Mouse (Mus musculus): ENCODE measurements around the gene Zfp212.

Zfp212 gene

DNA sequence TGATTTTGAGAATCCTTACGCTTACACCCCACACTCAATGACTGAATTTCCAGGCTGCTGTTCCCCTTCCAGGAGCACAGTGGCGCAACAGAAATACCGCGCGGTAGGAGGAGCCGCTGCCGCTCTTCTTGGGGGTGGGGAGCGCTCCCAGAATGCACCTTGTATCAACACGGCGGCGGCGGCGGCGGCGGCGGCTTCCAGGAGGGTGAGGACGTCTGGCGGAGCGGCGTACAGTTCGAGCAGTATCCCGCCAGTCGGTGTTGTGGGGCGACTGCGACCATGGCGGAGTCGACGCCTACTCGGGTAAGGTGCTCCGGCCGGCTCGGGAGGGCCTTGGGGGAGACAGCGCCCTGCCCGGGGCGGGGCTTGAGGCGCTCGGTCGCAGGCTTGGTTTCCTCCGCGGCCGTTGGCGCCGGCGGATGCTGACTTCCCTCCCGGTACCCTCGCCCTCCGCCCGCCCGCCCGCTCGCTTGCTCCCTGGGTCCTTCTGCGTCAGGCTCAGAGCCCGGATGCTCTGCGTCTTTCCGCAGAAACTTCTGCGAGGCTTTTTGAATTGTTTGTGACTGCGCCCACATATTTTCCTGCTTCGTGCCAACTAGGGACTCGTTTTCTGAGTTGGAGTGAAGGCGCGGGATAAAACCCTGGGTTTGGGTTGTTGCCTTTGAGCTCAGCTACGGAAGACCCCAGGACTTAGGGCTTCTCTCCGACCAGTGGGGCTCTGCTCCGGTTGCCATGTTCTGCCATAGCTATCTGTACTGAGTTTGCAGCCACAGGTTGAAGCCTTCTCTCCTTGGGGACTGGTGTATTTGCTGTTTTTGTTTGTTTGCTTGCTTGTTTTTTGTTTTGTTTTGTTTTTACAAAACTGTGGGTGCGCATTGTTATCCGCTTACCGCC, at the start of gene Zfp212:
Gene Zfp212 (plus strand): TSS at position 30 of the 894 bp plus-strand sequence.
- in situ Hi-C loops (cut with MboI), result no loop called here

DNA sequence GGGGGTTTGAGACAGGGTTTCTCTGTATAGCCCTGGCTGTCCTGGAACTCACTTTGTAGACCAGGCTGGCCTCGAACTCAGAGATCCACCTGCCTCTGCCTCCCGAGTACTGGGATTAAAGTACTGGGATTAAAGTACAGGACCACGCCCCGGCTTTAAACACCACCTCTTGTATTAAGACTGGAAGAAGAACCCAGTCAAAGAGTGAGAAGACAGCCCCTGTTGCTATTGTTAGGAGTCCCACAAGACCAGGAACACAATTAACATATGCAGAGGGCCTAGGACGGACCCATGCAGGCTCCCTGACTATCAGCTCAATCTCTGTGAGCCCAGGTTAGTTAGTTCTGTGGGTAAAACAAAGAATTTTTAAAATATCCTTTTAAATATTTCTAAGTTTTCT, 48.0 kb upstream of the Zfp212 start:
- in situ Hi-C loops (cut with MboI), result no loop called here

DNA sequence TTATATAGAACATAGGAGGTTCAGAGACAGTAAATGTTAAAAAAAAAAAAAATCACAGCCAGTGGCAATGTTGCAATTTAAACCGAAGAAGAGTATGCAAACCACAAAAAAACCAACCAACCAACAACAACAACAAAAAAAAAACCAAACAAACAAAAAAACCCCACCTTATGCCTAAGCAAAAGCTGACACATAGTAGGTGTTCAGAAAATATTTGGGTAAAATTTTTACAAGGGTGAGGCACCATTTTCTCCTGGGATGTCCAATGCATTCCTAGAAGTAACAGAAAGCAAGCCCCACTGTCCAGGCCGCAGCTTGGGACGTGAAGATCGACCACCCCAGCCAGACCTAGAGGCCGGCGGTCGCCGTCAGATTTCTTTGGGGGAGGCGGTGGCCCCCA, 43.2 kb upstream of the Zfp212 start, which contains the start of gene Zfp282:
Gene Zfp282 (plus strand): TSS at position 147 of the 400 bp plus-strand sequence.
- in situ Hi-C loops (cut with MboI), result no loop called here

DNA sequence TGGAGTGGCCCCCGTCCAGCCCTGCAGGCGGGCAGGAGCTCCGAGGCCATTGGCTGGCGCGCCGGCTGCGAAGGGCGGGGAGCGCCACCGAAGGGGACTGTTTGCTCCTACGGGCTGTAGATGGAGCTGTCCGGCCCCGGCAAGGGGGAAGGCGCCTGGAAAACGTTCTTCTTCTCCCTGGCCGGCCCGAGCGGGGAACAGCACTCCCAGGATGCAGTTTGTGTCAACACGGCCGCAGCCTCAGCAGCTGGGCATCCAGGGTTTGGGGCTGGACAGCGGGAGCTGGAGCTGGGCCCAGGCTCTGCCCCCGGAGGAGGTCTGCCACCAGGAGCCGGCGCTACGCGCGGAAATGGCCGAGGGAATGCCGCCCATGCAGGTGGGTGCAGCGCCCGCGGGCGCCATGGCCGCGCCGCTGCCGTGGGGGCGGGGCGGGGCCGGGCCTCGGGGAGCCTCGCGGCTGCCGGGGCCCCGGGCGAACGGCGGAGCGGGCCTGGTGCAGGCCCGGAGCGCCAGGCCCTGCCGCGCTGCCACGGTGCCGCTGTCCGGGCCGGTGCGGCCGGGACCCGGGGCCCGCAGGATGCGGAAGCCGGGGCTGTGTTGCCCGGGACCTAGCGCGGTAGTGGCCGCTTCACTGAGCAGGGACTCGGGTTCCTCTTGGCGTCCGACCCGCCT, 42.7 kb upstream of the Zfp212 start:
- in situ Hi-C loops (cut with MboI), result no loop called here

DNA sequence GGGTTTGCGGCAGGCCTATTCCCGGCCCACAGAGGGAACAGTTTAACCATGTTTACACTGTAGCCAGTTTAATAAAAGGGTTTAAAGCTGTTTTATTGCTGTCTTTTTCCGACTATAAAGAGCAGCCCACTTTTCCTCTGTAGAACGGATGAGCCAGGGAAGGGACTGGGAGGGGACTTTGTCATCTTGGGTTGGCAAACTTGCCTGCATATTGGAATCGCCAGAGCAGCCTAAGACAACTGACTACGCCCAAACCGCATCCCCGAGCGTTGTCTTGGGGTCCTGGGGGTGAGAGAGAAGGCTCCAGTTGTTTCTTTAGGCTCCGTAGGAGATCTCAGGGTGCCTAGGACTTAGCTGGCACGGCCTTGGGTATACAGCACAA, 42.2 kb upstream of the Zfp212 start:
- in situ Hi-C loops (cut with MboI), result no loop called here

DNA sequence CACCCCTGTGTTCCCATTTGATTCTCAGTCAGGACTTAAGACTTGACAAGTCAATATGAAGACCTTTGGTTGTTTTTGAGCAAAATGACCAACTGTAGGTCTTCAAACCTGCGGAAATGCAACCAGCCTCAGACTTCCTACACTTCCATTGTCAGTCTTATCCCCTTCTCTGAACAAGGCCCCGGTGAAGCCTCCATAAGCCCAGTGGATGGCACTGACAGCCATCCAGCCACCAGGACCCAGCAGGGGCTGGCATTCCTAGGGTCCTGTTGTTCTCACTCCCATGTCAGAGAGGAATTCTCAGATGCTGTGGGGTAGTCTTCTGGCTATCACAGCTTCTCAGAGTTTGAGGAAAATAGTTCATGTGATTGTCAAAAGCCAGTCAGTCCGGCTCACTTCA, 41.7 kb upstream of the Zfp212 start:
- in situ Hi-C loops (cut with MboI), result no loop called here

DNA sequence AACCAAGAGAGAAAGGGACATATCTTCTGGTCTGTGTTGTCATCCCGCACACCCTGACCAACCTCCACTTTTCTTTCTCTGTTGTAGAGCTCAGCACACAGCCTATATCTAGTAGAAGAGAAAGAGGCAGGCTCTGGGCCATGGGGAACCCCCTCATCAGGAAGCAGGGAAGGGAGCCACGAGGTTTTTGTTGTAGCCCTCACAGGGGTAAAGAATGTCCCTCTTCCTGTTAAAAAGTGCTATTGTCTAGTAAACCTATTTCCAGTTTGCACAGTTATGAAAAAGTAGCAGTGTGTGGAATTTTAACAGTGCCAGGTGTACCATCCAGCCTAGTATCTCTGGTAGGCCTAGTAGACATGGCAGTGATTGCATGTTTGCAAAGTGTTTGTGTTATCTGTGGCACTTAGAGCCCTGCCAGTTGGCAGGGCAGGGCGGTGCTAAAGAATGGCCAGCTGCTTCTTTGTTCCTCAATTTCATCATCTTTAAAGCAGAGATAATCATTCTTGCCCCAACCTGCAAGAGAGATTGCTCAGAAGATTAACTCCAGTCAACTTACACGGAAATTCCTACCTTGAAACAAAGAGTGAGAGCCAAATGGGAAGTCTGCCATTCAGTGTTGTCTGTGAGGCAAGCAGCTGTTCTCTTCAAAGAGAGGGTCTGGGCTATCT, 41.1 kb upstream of the Zfp212 start:
- in situ Hi-C loops (cut with MboI), result no loop called here

DNA sequence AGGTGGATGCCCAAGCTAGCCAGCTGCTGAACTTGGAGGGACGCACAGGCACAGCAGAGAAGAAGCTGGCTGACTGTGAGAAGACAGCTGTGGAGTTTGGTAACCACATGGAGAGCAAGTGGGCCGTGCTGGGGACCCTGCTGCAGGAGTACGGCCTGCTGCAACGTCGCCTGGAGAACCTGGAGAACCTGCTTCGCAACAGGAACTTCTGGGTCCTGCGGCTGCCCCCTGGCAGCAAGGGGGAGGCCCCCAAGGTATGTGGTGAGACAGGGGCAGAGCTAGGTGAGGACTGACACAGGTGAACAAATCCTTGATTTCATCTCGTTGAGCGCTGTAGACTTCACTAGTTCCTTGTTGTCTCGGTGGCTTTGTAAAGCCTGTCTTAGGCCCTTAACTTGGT, 40.1 kb upstream of the Zfp212 start:
- in situ Hi-C loops (cut with MboI), result no loop called here

DNA sequence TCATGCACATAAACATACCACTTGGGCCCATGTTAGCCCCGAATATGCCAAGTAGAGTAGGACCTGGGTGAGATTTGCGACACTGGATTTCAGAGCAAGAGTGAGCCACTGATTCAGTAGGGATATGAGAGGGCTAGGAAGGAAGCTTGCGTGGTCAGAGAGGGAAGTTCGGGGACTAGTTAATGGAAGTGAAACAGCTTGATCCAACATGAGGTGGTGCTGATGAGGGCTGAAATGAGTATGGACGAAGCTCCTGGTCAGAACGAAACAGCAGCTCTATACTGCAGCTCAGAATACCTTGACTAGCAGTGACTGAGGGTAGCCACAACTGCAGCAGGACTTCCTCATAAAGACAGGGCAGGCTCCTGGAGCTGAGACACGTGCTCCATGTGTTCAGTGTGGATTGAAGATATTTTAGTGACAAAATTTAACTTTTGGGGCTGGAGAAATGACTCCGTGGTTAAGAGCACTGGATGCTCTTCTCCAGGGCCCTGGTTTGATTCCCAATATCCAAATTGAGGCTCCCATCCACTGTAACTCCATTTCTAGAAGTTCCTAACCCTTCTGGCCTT, 31.4 kb upstream of the Zfp212 start:
- in situ Hi-C loops (cut with MboI), result no loop called here

DNA sequence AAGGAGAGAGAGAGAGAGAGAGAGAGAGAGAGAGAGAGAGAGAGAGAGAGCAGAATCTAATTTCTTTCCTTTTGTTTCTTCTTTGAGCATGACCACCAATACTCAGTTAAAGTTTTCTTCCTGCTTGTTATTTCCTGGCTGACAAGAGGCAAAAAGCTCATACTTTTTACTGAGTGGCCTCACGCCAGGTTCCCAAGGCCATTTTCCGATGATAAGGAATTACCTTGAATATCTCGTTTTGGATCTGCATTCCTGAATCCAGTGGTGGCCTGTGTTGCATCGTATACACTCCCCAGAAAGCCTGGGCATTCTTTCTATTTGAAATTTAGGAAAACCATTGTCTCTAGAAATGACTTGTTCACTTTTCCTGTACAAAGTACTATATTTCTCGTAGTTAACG, 20.9 kb upstream of the Zfp212 start:
- in situ Hi-C loops (cut with MboI), result no loop called here

DNA sequence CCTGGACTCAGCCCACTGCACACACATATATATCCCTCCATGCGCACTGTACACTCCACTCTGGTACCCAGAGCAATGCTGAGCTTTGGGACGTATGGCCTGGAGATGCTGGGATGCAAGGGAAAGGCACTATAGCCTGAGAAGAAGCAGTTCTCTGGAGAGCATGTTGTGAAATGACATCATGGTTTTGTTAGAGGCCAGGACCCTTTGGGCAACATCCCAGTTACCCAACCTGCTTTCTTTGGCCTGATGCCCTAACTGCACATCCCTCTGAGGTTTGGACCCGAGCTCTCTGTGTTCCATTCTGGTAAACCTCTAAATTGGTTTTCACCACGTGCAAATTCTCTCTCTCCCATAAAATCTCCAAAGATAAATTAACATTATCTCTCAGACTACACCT, 16.7 kb upstream of the Zfp212 start:
- in situ Hi-C loops (cut with MboI), result no loop called here

DNA sequence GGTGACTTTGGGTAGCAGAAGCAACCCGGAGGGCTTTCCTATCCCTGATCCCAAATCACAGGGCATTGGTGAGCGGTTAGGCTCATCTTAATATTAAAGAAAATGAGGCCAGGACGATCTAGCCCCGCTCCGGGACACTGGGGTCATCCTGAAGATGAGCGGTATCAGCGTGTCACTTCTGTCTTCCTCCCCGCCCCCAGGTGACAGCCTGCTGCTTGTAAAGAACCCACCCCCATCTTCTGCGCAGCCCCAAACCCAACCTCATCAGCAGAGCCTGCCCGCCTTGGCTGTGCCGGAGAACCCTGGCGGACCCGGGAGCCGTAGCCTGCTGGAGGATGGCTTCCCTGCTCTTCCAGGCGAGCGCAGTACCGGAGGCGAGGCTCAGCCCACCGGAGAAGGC, 15.9 kb upstream of the Zfp212 start:
- in situ Hi-C loops (cut with MboI), result no loop called here

DNA sequence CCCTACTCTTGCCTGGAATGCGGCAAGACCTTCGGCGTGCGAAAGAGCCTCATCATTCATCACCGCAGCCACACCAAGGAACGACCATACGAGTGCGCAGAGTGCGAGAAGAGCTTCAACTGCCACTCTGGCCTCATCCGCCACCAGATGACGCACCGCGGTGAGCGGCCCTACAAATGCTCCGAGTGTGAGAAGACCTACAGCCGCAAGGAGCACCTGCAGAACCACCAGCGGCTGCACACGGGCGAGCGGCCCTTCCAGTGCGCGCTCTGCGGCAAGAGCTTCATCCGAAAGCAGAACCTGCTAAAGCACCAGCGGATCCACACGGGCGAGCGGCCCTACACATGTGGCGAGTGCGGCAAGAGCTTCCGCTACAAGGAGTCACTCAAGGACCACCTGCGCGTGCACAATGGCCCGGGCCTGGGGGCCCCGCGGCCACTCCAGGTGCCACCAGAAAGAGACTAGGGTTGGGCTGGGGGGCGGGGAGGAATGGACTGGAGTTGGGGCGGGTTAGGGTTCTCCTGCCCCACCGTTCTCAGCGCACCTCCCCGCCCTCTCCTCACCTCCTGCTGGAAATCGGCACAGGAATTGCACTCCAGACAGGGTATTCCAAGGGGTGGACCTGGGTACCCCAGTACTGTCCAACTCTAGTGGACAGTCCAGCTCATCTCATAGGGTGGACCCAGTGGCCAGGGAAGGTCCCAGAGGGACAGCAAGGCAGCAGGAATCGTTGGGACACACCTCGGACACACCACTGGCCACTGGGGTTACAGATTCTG, 15.2 kb upstream of the Zfp212 start:
- in situ Hi-C loops (cut with MboI), result no loop called here

DNA sequence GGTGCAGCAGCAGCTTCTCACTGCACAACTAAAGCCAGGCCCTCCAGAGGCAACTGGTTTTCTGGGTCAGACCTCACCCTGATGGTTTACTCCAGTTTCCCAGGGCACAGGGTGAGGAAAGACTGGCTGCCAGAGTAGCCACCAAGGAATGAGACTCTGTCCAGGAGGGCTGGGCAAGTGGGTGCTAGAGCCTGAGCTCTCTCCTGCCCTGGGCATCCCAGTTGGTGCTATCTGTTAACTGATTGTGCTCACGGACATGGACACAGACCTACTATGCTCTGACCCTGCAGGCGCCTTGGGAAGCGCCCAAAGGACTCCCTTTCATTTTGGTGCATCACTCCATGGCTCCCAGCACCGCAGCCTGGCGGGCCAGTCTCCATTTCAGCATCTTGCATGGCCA, 13.9 kb upstream of the Zfp212 start:
- in situ Hi-C loops (cut with MboI), result no loop called here

DNA sequence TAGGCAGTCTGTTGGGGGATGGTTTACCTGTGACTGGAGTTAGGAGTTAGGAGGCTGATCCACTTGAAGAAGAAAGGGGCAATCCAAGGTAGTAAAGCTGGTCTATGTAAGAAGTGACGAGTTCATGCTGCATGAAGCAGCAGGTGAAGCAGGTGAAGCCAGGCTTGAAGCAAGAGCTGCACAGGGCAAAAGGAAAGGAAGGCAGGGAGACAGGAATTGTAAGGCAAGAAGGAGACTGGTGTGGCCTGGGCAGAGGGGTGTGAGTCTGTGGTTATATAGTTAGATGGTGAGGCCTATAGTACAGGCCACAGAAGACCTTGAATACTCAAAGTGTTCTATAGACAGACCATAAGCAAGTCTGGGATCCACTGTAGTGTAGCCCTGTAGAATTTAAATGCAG, 11.3 kb upstream of the Zfp212 start:
- in situ Hi-C loops (cut with MboI), result no loop called here

DNA sequence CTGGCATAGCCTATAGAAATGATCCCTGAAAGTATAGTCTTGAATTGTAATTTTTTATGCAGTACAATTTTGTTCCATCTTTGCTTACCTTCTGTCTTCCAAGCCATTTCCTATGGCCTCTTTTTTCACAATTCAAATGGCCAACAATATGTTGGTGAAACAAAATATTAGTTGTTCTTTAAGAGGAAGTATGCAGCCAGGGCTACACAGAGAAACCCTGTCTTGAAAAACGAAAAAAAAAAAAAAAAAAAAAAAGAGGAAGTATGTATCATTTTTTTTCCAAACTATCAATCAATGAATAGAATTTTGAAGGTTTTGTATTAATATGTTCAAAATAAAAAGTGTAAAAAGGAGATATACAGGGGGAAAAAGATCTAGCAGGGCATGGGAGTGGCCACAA, 8.6 kb upstream of the Zfp212 start:
- in situ Hi-C loops (cut with MboI), result no loop called here

DNA sequence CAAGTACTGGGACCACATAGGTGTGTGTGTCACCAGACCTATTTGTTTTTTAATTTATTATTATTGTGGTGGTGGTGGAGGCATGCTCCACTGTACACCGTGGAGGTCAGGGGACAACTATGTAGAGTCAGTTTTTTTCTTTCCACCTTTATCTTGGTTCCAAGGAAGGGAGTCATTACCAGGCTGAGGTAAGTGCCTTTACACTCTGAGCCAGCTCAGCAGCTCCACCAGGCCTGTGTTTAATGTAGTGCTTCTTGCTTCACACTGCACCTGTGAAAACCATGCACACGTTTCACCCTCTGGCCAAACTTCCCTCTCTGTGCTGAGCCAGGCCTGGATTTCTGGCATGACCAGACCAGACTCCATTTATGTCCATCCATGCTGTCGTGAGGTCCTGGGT, 7.3 kb upstream of the Zfp212 start:
- in situ Hi-C loops (cut with MboI), result no loop called here

DNA sequence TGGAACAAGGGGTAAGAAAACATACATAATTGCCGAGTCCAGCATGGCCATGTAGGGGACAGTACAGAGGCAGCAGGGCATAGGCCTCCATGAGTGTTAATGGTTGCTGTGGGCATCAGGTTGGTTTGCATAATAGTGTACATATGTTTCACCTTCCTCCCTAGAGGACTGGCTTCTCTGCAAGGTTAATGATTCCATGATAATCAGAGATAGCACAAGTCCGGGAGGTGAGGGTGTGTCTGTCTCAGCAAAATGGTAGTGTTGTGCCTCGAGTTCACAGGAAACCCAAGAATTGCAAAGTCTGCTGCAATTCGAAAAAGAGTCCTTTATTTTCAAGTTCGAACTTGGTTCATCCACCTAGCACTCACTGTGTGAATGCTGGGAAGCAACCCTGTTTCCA, 3.2 kb upstream of the Zfp212 start:
- in situ Hi-C loops (cut with MboI), result no loop called here

DNA sequence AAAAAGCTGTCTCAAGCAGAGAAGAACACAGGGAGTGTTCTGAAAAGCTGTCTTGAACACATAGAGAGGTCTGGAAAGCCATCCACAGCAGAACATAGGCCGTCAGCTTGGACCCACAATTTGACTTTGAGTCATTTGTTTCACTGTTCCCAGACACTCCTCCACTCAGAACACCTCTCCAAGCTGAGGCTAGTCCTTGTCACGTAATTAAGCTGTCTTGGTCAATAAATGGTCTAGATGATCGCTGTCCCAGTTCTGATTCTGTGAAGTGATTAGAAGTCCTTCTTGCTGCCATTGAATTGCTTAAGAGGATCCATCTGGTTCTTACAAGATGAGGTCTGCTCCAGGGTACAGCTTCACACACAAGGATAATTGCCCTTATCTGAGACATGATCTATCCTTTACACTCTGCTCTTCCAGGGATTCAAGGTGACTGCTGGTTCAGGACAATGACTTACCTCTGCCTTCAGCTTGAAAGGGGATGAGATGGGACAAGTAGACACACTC, 1.5 kb upstream of the Zfp212 start:
- in situ Hi-C loops (cut with MboI), result no loop called here

DNA sequence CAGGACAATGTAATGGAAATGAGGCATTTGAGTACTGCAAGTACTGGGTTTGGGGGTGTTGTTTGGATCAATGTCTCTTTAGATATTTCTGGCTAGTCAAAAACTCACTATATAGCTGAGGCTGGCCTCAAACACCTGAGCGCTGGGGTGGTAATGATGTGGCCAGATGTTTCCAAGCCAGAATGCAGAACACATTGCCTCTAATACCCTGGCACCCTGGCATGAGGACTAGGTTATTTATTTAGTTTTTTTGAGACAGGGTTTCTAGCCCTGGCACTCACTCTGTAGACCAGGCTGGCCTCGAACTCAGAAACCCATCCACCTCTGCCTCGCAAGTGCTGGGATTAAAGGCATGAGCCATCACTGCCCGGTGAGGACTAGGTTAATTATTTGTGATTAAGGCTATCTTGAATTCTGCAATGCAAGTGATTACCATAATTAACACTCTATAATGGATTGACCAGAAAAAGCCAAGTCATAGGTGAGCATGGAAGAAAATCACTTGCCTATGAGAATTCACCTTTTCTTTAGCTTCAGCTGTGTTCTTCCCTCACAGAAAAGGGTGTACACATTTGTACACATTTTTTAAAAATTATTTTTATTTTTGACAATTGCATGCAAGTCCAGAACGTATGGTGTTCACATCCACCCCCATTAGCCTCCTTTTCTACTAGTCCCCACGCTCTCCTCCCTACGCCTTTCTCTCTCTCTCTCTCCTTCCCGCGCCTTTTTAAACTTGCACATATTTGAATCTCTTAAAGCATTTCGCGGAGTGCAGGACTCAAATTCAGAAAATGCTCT, 430 bp upstream of the Zfp212 start:
- in situ Hi-C loops (cut with MboI), result no loop called here

DNA sequence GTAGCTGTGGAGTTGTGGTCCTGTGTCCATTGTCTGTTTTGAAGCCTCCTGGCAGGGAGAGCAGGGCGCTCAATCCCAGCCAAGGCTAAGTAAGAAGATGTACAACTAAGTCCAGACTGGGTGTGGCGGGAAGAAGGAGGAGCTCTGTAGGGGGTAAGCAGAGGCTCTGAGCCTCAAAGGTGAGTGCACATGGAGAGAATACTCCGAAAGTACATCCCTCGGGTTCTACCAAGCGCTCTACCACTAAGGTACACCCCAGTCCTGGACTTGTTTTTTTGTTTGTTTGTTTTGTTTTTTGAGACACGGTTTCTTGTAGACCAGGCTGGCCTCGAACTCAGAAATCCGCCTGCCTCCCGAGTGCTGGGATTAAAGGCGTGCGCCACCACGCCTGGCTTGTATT, 22.2 kb downstream of the Zfp212 start:
- in situ Hi-C loops (cut with MboI), result no loop called here

Data from mature B cell (primary cell).